Comparison of ENCODE assay signal across 9 mouse cellular contexts in genomic region chr8:82943223-82944006, GRCm38 (mm10).
A peak's percentile ranks its signal among the peaks of the same experiment; 100 is the strongest.
DNase-seq lines count a peak whose midpoint lies in the region.
"Had no signal": no experiment of that assay in that cellular context is flagged by ENCODE, and none has a peak within 500 bp of the region (broad histone marks: within the 10 kb centered on the region; RNA-seq: fewer than 3 reads in every experiment).

No protein-coding gene starts in this region.

- DNase-seq in kidney, adult 9 months, result peak; percentile 12
- no peak for DNase-seq in kidney, adult 11 months
- peak; percentile 64 for DNase-seq in adipocyte (ENCODE audit: low spot score)
- peak; percentile 31 for DNase-seq in forelimb bud, embryonic 11.5 days (ENCODE audit: low read depth, low spot score)
- peak; percentile 2 for DNase-seq in lung, postnatal 36 days
- DNase-seq in embryo, embryonic 10.5 days (ENCODE audit: low spot score), result no peak
- DNase-seq in layer of hippocampus, postnatal 10 days (ENCODE audit: low spot score in 2 of 2), result no peak
- DNase-seq: cerebellum, adult 18-20 months; gastrocnemius, postnatal 25 days had no signal

Comparison
In these comparisons a context has a peak if more than half of its experiments do, and no peak if none do; other contexts are left out.
1. DNase-seq: peak in kidney, adult 9 months (single experiment), adipocyte (single experiment), forelimb bud, embryonic 11.5 days (single experiment) and lung, postnatal 36 days (single experiment); none in kidney, adult 11 months (single experiment), embryo, embryonic 10.5 days (single experiment) and layer of hippocampus, postnatal 10 days (0 of 2).